In the genomic region with DNA sequence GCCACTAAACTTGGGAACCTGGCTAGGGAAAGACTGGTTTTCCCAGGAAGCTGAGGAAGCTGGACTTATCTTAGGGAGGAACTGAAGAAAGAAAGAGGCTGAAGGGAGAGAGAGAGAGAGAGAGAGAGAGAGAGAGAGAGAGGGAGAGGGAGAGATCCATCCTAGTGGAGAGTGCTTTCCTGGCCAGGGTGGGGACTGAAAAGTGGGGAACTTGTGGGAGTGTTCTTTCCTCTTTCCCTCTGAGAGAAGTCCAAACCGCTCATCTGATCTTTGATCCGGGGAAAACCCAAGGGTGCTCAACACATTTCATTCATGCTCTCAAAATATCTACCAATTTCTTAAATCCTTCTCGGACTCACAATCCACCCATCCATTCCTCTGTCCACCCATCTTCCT, we compare ENCODE assay signal across 9 mouse cellular contexts. TPM values are rescaled to one million over a fixed set of nuclear protein-coding genes. Genes with fewer than 3 reads are reported as not detected.
A peak's percentile ranks its signal among the peaks of the same experiment; 100 is the strongest.
DNase-seq lines count a peak whose midpoint lies in the region; ATAC-seq and TF ChIP-seq lines count a peak whose summit lies in the region.
"Had no signal": no experiment of that assay in that cellular context is flagged by ENCODE, and none has a peak within 500 bp of the region (broad histone marks: within the 10 kb centered on the region; RNA-seq: fewer than 3 reads in every experiment).

No protein-coding gene starts in this region.

- peaks cover 16% of the 10 kb centered on the region for H3K4me1 ChIP-seq in heart, embryonic 16.5 days (ENCODE audit: control insufficient read depth, insufficient read depth, low read length)
- H3K4me1 ChIP-seq in bone marrow macrophage, adult 2 months (ENCODE audit: control insufficient read depth, insufficient read depth, low read length), result peaks cover 27% of the 10 kb centered on the region
- H3K4me1 ChIP-seq in hindbrain, embryonic 16.5 days (ENCODE audit: control insufficient read depth, insufficient read depth, low read depth, low read length), result peaks cover 7% of the 10 kb centered on the region
- H3K4me1 ChIP-seq in midbrain, embryonic 14.5 days (ENCODE audit: control insufficient read depth, insufficient read depth, low read length), result no peaks in the 10 kb centered on the region

- H3K9ac ChIP-seq in heart, embryonic 16.5 days (ENCODE audit: low read length), result peak overlapping the region; percentile 78
- H3K9ac ChIP-seq in hindbrain, embryonic 16.5 days (ENCODE audit: low read depth, low read length), result no peak overlapping the region
- H3K9ac ChIP-seq in midbrain, embryonic 14.5 days (replicated peaks; ENCODE audit: low read length), result no peak overlapping the region

- peak overlapping the region; percentile 74 for H3K27ac ChIP-seq in heart, embryonic 16.5 days (ENCODE audit: low read length)
- H3K27ac ChIP-seq in bone marrow macrophage, adult 2 months (ENCODE audit: insufficient read depth, low read depth, low read length), result peak overlapping the region; percentile 31
- no peak overlapping the region for H3K27ac ChIP-seq in hindbrain, embryonic 16.5 days (ENCODE audit: low read depth, low read length)
- H3K27ac ChIP-seq in midbrain, embryonic 14.5 days (replicated peaks; ENCODE audit: low read depth, low read length), result no peak overlapping the region

- intact Hi-C loops in heart, postnatal 14 days (cut with DNase I), result loop anchor here (5.0 kb wide), 1 partner anchor 50 kb away; no protein-coding TSS in a partner anchor

- H3K27me3 ChIP-seq in heart, embryonic 16.5 days (ENCODE audit: control insufficient read depth, insufficient read depth, low read length), result no peaks in the 10 kb centered on the region
- peaks cover 2% of the 10 kb centered on the region; the same call in 1 of the 2 replicates for H3K27me3 ChIP-seq in hindbrain, embryonic 16.5 days (replicated peaks; ENCODE audit: control insufficient read depth, insufficient read depth, low read length)
- peaks cover 3% of the 10 kb centered on the region; the same call in 1 of the 2 replicates for H3K27me3 ChIP-seq in midbrain, embryonic 14.5 days (ENCODE audit: control insufficient read depth, insufficient read depth, low read length)

- 0 out of 2 replicates have a peak, but pooled peaks have one; percentile 2 for ATAC-seq in heart, embryonic 16.5 days (replicated peaks; ENCODE audit: extremely low read depth, insufficient read depth, low FRiP score)
- no peak for ATAC-seq in hindbrain, embryonic 16.5 days
- no peak for ATAC-seq in midbrain, embryonic 14.5 days (ENCODE audit: low FRiP score, low TSS enrichment)

- 24% methylated on average over 3 of the region's 3 CpGs for WGBS in heart, embryonic 16.5 days
- WGBS in hindbrain, embryonic 16.5 days, result 24% methylated on average over 3 of the region's 3 CpGs
- WGBS in midbrain, embryonic 14.5 days, result 17% methylated on average over 3 of the region's 3 CpGs

- H3K9me3 ChIP-seq in heart, embryonic 16.5 days (replicated peaks; ENCODE audit: control insufficient read depth, low read length), result no peaks in the 10 kb centered on the region
- H3K9me3 ChIP-seq in hindbrain, embryonic 16.5 days (ENCODE audit: control insufficient read depth, low read length), result no peaks in the 10 kb centered on the region
- H3K9me3 ChIP-seq in midbrain, embryonic 14.5 days (ENCODE audit: control insufficient read depth, low read length), result no peaks in the 10 kb centered on the region

- DNase-seq in heart, postnatal 14 days, result no peak
- no peak for DNase-seq in midbrain, embryonic 14.5 days
- DNase-seq in embryo, embryonic 10.5 days (ENCODE audit: low spot score), result no peak
- no peak for DNase-seq in retina, embryonic 14.5 days (ENCODE audit: low spot score)
- no peak for DNase-seq in retina, postnatal 1 day
- DNase-seq: cerebellum, adult 11-12 months had no signal

- no peak for TF ChIP-seq CTCF in bone marrow macrophage, adult 2 months (IDR thresholded peaks at IDR 0.05; ENCODE audit: low read depth, low read length)

- no peak for TF ChIP-seq POLR2A in bone marrow macrophage, adult 2 months (IDR thresholded peaks at IDR 0.05; ENCODE audit: borderline replicate concordance, low read depth, low read length)

- no peaks in the 10 kb centered on the region for H3K36me3 ChIP-seq in heart, embryonic 16.5 days (ENCODE audit: control insufficient read depth, insufficient read depth)
- no peaks in the 10 kb centered on the region for H3K36me3 ChIP-seq in hindbrain, embryonic 16.5 days (ENCODE audit: control insufficient read depth, insufficient read depth, low read length)
- no peaks in the 10 kb centered on the region for H3K36me3 ChIP-seq in midbrain, embryonic 14.5 days (ENCODE audit: control insufficient read depth, insufficient read depth, low read length)

- peak overlapping the region; percentile 71 for H3K4me3 ChIP-seq in heart, embryonic 16.5 days (ENCODE audit: low read length)
- H3K4me3 ChIP-seq in bone marrow macrophage, adult 2 months (ENCODE audit: insufficient read depth, low read length), result peak overlapping the region; percentile 66
- peak overlapping the region; percentile 40 for H3K4me3 ChIP-seq in hindbrain, embryonic 16.5 days (ENCODE audit: low read length)
- H3K4me3 ChIP-seq in midbrain, embryonic 14.5 days (replicated peaks; ENCODE audit: low read depth, low read length), result peak overlapping the region; percentile 24

- H3K4me2 ChIP-seq in heart, embryonic 16.5 days (ENCODE audit: low read depth, low read length), result peak overlapping the region; percentile 82
- peak overlapping the region; percentile 72 for H3K4me2 ChIP-seq in hindbrain, embryonic 16.5 days (ENCODE audit: low read length)
- peak overlapping the region; percentile 54 for H3K4me2 ChIP-seq in midbrain, embryonic 14.5 days (ENCODE audit: low read length)

RNA-seq across cellular contexts. Expression of a gene that starts 0.4 kb away (rescaled TPM):
- 17.3 and 19.1 TPM in 2 replicates for polyA plus RNA-seq in heart, embryonic 16.5 days (2015; fragmentation: Nextera tagmentation; extraction: Ambion mirVana)
- total RNA-seq in heart, postnatal 14 days (2021), result 10 to 100 TPM; 13.5 to 15.0 TPM
- polyA plus RNA-seq in bone marrow macrophage, adult 2 months (2012; ENCODE audit: insufficient read depth, insufficient read length, missing spikeins), result 141 and 156 TPM in 2 replicates
- polyA plus RNA-seq in hindbrain, embryonic 16.5 days (2015; fragmentation: Nextera tagmentation; extraction: Ambion mirVana), result 4.7 and 5.1 TPM in 2 replicates
- 2.3 and 3.1 TPM in 2 replicates for polyA plus RNA-seq in midbrain, embryonic 14.5 days (2014; fragmentation: Nextera tagmentation; extraction: Ambion mirVana)

Comparison
In these comparisons a context has a peak if more than half of its experiments do, and no peak if none do; other contexts are left out.
1. H3K27ac ChIP-seq: peak in heart, embryonic 16.5 days (single experiment) and bone marrow macrophage, adult 2 months (single experiment); none in hindbrain, embryonic 16.5 days (single experiment) and midbrain, embryonic 14.5 days (single experiment).
2. Peak in every context shown above with its lines, with median percentiles within 50 percentile points of each other: H3K4me2 ChIP-seq and H3K4me3 ChIP-seq.